Mouse (Mus musculus): ENCODE data around the gene Sp6. TPM values are rescaled to one million over a fixed set of nuclear protein-coding genes. Genes with fewer than 3 reads are reported as not detected.

The Sp6 gene
- polyA plus RNA-seq, 1 experiment from 2014 or later = 0.46 TPM

- no peak overlapping the region for H3K4me3 ChIP-seq
- H3K4me1 ChIP-seq = peaks cover 23% of the 10 kb centered on the region
- peak overlapping the region; percentile 96 for H3K4me2 ChIP-seq (replicated peaks)
- H3K27ac ChIP-seq = no peak overlapping the region
- no peaks in the 10 kb centered on the region for H3K27me3 ChIP-seq
- 0 out of 2 replicates have a peak overlapping the region, but pooled peaks have one; percentile 82 for H3K9ac ChIP-seq
- WGBS = 30% methylated on average over 11 of the region's 11 CpGs
- H3K36me3 ChIP-seq = peaks cover 57% of the 10 kb centered on the region
- H3K9me3 ChIP-seq (replicated peaks) = no peaks in the 10 kb centered on the region
- no peak for ATAC-seq (ENCODE audit: low FRiP score)
These were observed 39.0 kb downstream of the Sp6 start for GRCm38 (mm10) chr11:97052219-97052646.

DNA sequence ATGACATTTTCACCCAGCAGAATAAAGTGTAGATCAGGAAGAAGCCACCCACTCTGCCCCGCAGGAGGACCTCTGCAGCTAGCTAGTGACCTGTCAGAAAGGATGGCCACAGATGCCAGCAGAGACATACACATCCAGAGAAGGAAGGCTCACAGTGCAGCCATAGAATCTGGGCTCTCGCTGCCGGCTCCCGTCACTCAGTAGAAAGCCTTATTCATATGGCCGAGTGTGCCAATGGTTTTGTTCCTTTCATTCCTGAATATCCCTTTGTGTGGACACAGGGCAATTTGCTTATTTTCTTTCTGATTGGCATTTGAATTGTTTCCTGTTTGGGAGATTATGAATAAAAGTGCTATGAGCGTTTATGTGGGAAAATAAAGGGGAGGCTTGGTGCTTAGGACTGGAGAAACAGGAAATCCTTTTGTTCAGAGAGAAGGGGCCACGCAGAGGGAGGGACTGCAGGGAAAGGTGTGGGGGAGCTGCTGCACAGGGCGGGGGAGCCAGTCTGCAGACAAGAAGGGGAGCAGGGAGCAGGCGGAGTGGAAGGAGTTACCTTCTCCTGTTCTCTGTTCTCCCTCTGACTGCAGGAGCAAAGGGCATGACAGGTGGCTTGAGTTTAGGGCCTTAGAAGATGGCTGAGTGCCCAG, 50.2 kb downstream of the Sp6 start:
- no peaks in the 10 kb centered on the region for H3K27me3 ChIP-seq
- no peak overlapping the region for H3K4me2 ChIP-seq (replicated peaks)
- H3K4me3 ChIP-seq = no peak overlapping the region
- H3K27ac ChIP-seq = peak overlapping the region; percentile 64
- H3K9ac ChIP-seq = no peak overlapping the region
- peaks cover 6% of the 10 kb centered on the region for H3K4me1 ChIP-seq
- H3K36me3 ChIP-seq = peaks cover 62% of the 10 kb centered on the region
- 37% methylated on average over 9 of the region's 9 CpGs for WGBS
- H3K9me3 ChIP-seq (replicated peaks) = no peaks in the 10 kb centered on the region
- no peak; the same call in 1 of the 2 replicates for ATAC-seq (ENCODE audit: low FRiP score)

DNA sequence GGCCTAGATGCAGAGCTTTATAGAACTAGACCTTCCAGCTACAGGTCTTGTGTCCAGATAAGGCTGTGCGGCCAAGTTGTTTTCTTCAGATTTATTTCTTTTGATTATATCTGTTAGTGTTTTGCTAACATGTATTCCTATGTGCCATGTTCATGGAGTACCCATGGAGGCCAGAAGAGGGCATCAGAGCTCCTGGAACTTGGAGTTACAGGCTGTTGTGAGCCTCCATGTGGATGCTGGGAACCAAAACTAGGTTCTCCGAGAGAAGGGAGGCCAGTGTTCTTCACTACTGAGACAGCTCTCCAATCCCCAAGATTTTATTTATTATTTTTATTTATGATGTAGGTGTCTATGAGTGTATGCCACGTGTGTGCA, 50.7 kb downstream of the Sp6 start:
- no peak overlapping the region for H3K4me2 ChIP-seq (replicated peaks)
- peak overlapping the region; percentile 64 for H3K27ac ChIP-seq
- no peak overlapping the region for H3K4me3 ChIP-seq
- H3K4me1 ChIP-seq = peaks cover 6% of the 10 kb centered on the region
- no peak for ATAC-seq (ENCODE audit: low FRiP score)
- peaks cover 61% of the 10 kb centered on the region for H3K36me3 ChIP-seq
- no peak overlapping the region for H3K9ac ChIP-seq
- 92% methylated on average over 3 of the region's 3 CpGs for WGBS
- H3K27me3 ChIP-seq = no peaks in the 10 kb centered on the region
- H3K9me3 ChIP-seq (replicated peaks) = no peaks in the 10 kb centered on the region

DNA sequence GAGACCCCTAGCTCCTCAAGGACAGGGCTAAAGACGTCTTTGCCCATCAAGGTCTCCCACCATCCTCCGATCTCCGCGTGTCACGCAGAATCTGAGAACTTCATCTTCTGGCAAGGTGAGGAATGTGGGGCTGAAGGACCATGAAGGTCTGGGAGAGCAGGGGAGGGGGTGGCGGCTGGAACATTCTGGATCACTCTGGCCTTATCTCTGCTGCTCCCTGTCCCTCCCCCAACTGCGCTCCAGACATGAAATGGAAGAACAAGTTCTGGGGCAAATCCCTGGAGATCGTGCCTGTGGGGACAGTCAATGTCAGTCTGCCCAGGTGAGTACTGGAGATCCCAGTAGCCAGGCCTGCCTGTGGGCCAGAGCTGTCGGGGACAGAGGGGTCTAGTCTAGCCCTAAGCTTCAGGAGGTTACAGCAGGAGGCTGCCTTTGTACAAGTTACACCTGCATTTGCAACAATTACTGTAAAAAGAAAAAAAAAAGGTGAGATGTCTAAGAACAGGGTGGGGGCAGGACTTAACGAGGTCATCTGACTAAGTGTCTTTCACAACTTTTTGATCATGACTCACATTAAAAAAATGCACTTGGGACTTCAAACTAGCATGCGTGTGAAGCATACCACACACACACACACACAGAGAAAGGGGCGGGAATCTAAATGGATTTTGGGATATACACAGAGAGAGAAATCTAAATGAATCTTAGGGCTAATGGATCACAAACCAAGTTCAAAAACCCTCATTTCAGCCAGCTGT, 52.5 kb downstream of the Sp6 start:
- Histone ChIP-seq H3K4me2 (replicated peaks) (no peak overlapping the region), H3K27me3 (no peaks in the 10 kb centered on the region), H3K36me3 (peaks cover 47% of the 10 kb centered on the region), H3K9me3 (replicated peaks) (no peaks in the 10 kb centered on the region), H3K27ac (no peak overlapping the region), H3K4me1 (peaks cover 6% of the 10 kb centered on the region), H3K9ac (no peak overlapping the region), H3K4me3 (no peak overlapping the region)
- WGBS = 90% methylated on average over 12 of the region's 12 CpGs
- ATAC-seq (ENCODE audit: low FRiP score) = no peak

DNA sequence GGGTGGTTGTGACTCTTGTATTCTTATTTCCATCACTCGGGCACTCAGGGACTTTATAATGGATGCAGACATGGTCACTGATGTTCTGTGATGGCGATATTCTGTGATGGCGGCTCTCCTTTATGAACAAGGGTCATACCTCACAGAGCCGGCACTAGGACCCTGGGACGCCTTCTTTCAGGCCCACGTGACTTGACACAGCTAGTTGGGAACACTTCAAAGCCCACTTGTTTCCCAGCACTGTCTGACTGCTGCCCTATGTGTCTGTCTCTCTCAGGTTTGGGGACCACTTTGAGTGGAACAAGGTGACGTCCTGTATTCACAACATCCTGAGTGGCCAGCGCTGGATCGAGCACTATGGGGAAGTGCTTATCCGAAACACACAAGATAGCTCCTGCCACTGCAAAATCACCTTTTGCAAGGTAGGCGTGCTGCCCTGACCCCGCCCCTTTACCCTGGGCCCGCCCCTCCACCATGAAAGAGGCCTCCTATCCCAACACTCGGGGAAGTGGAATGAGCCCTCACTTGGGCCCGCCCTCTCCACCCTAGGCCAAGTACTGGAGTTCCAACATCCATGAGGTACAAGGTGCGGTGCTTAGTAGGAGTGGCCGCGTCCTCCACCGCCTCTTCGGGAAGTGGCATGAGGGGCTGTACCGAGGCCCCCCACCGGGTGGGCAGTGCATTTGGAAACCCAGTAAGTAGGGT, 53.6 kb downstream of the Sp6 start:
- 47% methylated on average over 22 of the region's 22 CpGs for WGBS
- H3K36me3 ChIP-seq = peaks cover 38% of the 10 kb centered on the region
- no peaks in the 10 kb centered on the region for H3K9me3 ChIP-seq (replicated peaks)
- no peaks in the 10 kb centered on the region for H3K27me3 ChIP-seq
- peaks cover 6% of the 10 kb centered on the region for H3K4me1 ChIP-seq
- H3K9ac ChIP-seq = no peak overlapping the region
- ATAC-seq (ENCODE audit: low FRiP score) = no peak
- H3K27ac ChIP-seq = no peak overlapping the region
- no peak overlapping the region for H3K4me2 ChIP-seq (replicated peaks)
- H3K4me3 ChIP-seq = no peak overlapping the region

DNA sequence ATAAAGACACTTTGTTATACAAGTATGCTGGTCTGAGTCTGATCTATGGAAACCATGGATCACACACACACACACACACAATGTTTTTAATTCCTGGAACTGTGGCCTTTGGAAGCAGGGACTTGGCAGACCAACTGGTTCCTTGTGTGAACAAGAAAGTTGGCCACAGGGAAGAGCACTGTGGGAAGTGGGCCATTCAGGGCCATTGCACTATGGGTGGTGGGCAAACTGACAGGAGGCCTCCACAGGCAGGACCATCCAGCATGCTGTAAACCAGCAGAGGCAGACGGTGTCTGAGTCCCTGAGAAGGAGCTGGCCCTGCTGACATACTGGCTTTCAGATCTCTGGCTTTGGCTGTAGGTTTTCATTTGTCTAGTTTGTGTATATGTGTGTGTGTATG, 56.1 kb downstream of the Sp6 start:
- Histone ChIP-seq H3K9me3 (replicated peaks) (no peaks in the 10 kb centered on the region), H3K27ac (no peak overlapping the region), H3K4me2 (replicated peaks) (no peak overlapping the region), H3K9ac (no peak overlapping the region), H3K27me3 (no peaks in the 10 kb centered on the region), H3K4me1 (no peaks in the 10 kb centered on the region), H3K36me3 (peaks cover 33% of the 10 kb centered on the region), H3K4me3 (no peak overlapping the region)
- 75% methylated on average over 1 of the region's 1 CpGs for WGBS
- ATAC-seq (ENCODE audit: low FRiP score) = no peak

DNA sequence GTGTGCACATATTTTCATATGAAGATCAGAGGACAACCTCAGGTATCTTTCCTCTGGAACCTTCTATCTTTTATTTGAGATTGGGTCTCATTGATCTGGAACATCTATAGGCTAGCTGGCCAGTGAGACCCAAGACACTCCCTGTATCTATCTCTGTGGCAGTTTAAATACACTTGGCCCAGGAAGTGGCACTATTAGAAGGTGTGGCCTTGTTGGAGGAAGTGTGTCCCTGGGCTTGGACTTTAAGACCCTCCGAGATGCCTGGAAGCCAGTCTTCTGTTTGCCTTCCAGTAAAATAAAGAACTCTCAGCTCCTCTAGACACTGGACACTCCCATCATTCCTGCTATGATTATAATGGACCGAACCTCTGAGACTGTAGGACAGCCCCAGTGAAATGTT, 56.6 kb downstream of the Sp6 start:
- H3K27ac ChIP-seq = no peak overlapping the region
- H3K9ac ChIP-seq = no peak overlapping the region
- ATAC-seq (ENCODE audit: low FRiP score) = no peak
- WGBS = 89% methylated on average over 2 of the region's 2 CpGs
- H3K36me3 ChIP-seq = peaks cover 32% of the 10 kb centered on the region
- no peak overlapping the region for H3K4me3 ChIP-seq
- no peaks in the 10 kb centered on the region for H3K4me1 ChIP-seq
- no peak overlapping the region for H3K4me2 ChIP-seq (replicated peaks)
- H3K27me3 ChIP-seq = no peaks in the 10 kb centered on the region
- H3K9me3 ChIP-seq (replicated peaks) = no peaks in the 10 kb centered on the region

- no peaks in the 10 kb centered on the region for H3K27me3 ChIP-seq
- H3K9me3 ChIP-seq (replicated peaks) = no peaks in the 10 kb centered on the region
- H3K36me3 ChIP-seq = peaks cover 26% of the 10 kb centered on the region
- H3K4me3 ChIP-seq = no peak overlapping the region
- no peak for ATAC-seq (ENCODE audit: low FRiP score)
- no peak overlapping the region for H3K9ac ChIP-seq
- no peak overlapping the region for H3K27ac ChIP-seq
- H3K4me1 ChIP-seq = no peaks in the 10 kb centered on the region
- 69% methylated on average over 1 of the region's 1 CpGs for WGBS
- H3K4me2 ChIP-seq (replicated peaks) = no peak overlapping the region
These were observed 57.9 kb downstream of the Sp6 start for GRCm38 (mm10) chr11:97071129-97071528.

- Histone ChIP-seq H3K4me3 (no peak overlapping the region), H3K4me2 (replicated peaks) (no peak overlapping the region), H3K36me3 (peaks cover 12% of the 10 kb centered on the region; the same call in 1 of the 2 replicates), H3K9me3 (replicated peaks) (no peaks in the 10 kb centered on the region), H3K9ac (no peak overlapping the region), H3K27ac (no peak overlapping the region), H3K4me1 (no peaks in the 10 kb centered on the region), H3K27me3 (no peaks in the 10 kb centered on the region)
- 32% methylated on average over 3 of the region's 3 CpGs for WGBS
- peak; percentile 38; the same call in 1 of the 2 replicates for ATAC-seq (ENCODE audit: low FRiP score)
These were observed 59.3 kb downstream of the Sp6 start for GRCm38 (mm10) chr11:97072533-97072932.

- Histone ChIP-seq H3K4me1 (no peaks in the 10 kb centered on the region), H3K4me2 (replicated peaks) (no peak overlapping the region), H3K4me3 (no peak overlapping the region), H3K27me3 (no peaks in the 10 kb centered on the region), H3K36me3 (no peaks in the 10 kb centered on the region), H3K27ac (no peak overlapping the region), H3K9me3 (replicated peaks) (no peaks in the 10 kb centered on the region), H3K9ac (no peak overlapping the region)
- ATAC-seq (ENCODE audit: low FRiP score) = no peak
- 78% methylated on average over 8 of the region's 8 CpGs for WGBS
These were observed 61.0 kb downstream of the Sp6 start for GRCm38 (mm10) chr11:97074235-97074634.

Measured in hindbrain, embryonic 12.5 days (tissue).